Mouse (Mus musculus) embryonic facial prominence, embryonic 13.5 days (tissue): ENCODE measurements around the gene Atp6v1g2. TPM values are rescaled to one million over a fixed set of nuclear protein-coding genes. Genes with fewer than 3 reads are reported as not detected.

Experiments
- ATAC-seq: fragments of 200-750 bp; cut with Nextera tagmentation; 2 replicates; pipeline ENCODE4 v1.8.0; 2017; ENCODE audit warnings: low read depth; ENCODE audit not compliant: insufficient number of reproducible peaks, insufficient read depth, low FRiP score, low TSS enrichment
- H3K27ac ChIP-seq: fragments of 300-500 bp; sonication (generic); 2 replicates; pipeline ENCODE4 v1.5.1; 2015; ENCODE audit warnings: moderate library complexity, mild to moderate bottlenecking, inconsistent platforms
- H3K27me3 ChIP-seq: fragments of 300-500 bp; sonication (generic); 2 replicates; pipeline ENCODE4 v1.6.1; 2015; ENCODE audit warnings: mild to moderate bottlenecking, inconsistent platforms
- H3K36me3 ChIP-seq: fragments of 300-500 bp; sonication (generic); 2 replicates; pipeline ENCODE4 v1.6.1; 2015; ENCODE audit warnings: mild to moderate bottlenecking, inconsistent platforms
- H3K4me1 ChIP-seq: fragments of 300-500 bp; sonication (generic); 2 replicates; pipeline ENCODE4 v1.6.1; 2015; ENCODE audit warnings: inconsistent platforms
- H3K4me2 ChIP-seq: fragments of 300-500 bp; sonication (generic); 2 replicates; pipeline ENCODE4 v1.6.1; 2015; ENCODE audit warnings: moderate library complexity, mild to moderate bottlenecking, inconsistent platforms
- H3K4me3 ChIP-seq: fragments of 300-500 bp; sonication (generic); 2 replicates; pipeline ENCODE4 v1.5.1; 2015; ENCODE audit warnings: mild to moderate bottlenecking, inconsistent platforms
- H3K9ac ChIP-seq: fragments of 300-500 bp; sonication (generic); 2 replicates; pipeline ENCODE4 v1.6.1; 2015; ENCODE audit warnings: mild to moderate bottlenecking, inconsistent platforms
- H3K9me3 ChIP-seq: fragments of 300-500 bp; sonication (generic); 2 replicates; pipeline ENCODE4 v1.6.1; 2016; ENCODE audit warnings: inconsistent platforms
- WGBS: fragments of 180-500 bp; shearing (Covaris S2); methylation state at CpG from one replicate; pipeline ENCODE4 v1.1.7; 2015; ENCODE audit warnings: mixed read lengths; 5-methylcytosine and 5-hydroxymethylcytosine counted together
- polyA plus RNA-seq: library from polyadenylated mRNA; unstranded; fragments of >200 nt; fragmentation: Nextera tagmentation; extraction: Ambion mirVana; gene quantifications from 2 replicates; pipeline ENCODE4 v1.2.1, GENCODE M21; 2015

Gene Atp6v1g2
- polyA plus RNA-seq, 1 experiment from 2014 or later: 3.9 TPM

- Histone ChIP-seq H3K27me3 (no peaks in the 10 kb centered on the region), H3K27ac (peak within 1 kb of the TSS; percentile 99), H3K9ac (peak within 1 kb of the TSS; percentile 100), H3K4me3 (peak within 1 kb of the TSS; percentile 95), H3K9me3 (no peaks in the 10 kb centered on the region), H3K4me2 (peak within 1 kb of the TSS; percentile 94), H3K36me3 (peaks cover 40% of the 10 kb centered on the region), H3K4me1 (peaks cover 44% of the 10 kb centered on the region)
- ATAC-seq: peak; percentile 90
- WGBS: under 1% methylated on average over 69 of the region's 69 CpGs
Observed at GRCm38 (mm10) chr17:35241305-35242014, 8.0 kb downstream of the Atp6v1g2 start, which contains the start of gene Ddx39b. Ddx39b (plus strand) TSS chr17:35241746.

GRCm38 (mm10) chr17:35242015-35242941 lies 8.8 kb downstream of the Atp6v1g2 start:
- H3K4me2 ChIP-seq: peak overlapping the region; percentile 94
- H3K27me3 ChIP-seq: no peaks in the 10 kb centered on the region
- ATAC-seq: peak; percentile 1; the same call in 1 of the 2 replicates
- H3K9me3 ChIP-seq: no peaks in the 10 kb centered on the region
- peak overlapping the region; percentile 100 for H3K9ac ChIP-seq
- WGBS: under 1% methylated on average over 55 of the region's 55 CpGs
- H3K4me1 ChIP-seq: peaks cover 41% of the 10 kb centered on the region
- H3K27ac ChIP-seq: peak overlapping the region; percentile 99
- peaks cover 48% of the 10 kb centered on the region for H3K36me3 ChIP-seq
- peak overlapping the region; percentile 95 for H3K4me3 ChIP-seq

GRCm38 (mm10) chr17:35243086-35243485 lies 9.6 kb downstream of the Atp6v1g2 start:
- H3K4me1 ChIP-seq: peaks cover 41% of the 10 kb centered on the region
- whole genome bisulfite sequencing: 4% methylated on average over 16 of the region's 16 CpGs
- peaks cover 51% of the 10 kb centered on the region for H3K36me3 ChIP-seq

DNA sequence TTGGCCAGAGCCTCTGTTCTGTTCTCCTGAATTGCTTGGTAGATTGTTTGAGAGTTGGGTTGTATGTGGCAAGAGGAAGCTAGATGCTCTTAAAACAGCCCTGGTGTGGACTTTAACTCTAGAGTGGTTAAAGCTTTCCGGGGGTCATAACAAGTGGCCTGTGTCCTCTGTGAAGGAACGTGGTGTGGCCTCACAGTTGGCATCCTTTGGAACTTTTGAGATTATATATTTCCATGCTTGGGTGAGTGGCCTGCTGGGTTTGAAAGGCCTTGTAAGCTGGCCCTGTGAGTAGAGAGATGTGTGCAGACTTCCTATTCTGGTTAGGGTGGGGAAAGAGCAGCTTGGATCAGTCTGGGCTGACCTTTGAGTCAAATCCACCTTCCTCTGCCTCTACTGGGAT lies 11.5 kb downstream of the Atp6v1g2 start:
- WGBS: 80% methylated on average over 2 of the region's 2 CpGs
- H3K27me3 ChIP-seq: no peaks in the 10 kb centered on the region
- H3K9me3 ChIP-seq: no peaks in the 10 kb centered on the region
- H3K4me1 ChIP-seq: peaks cover 41% of the 10 kb centered on the region
- ATAC-seq: no peak
- peak overlapping the region; percentile 94 for H3K4me2 ChIP-seq
- H3K36me3 ChIP-seq: peaks cover 70% of the 10 kb centered on the region
- no peak overlapping the region; the same call in 1 of the 2 replicates for H3K27ac ChIP-seq
- H3K9ac ChIP-seq: peak overlapping the region; percentile 100
- H3K4me3 ChIP-seq: peak overlapping the region; percentile 95

More at GRCm38 (mm10) chr17:35243086-35243485, 9.6 kb downstream of the Atp6v1g2 start:
- no peak for ATAC-seq
- Histone ChIP-seq H3K27ac (peak overlapping the region; percentile 99; the same call in 1 of the 2 replicates), H3K4me3 (peak overlapping the region; percentile 95), H3K9ac (peak overlapping the region; percentile 100), H3K27me3 (no peaks in the 10 kb centered on the region), H3K9me3 (no peaks in the 10 kb centered on the region), H3K4me2 (peak overlapping the region; percentile 94)

- no peak overlapping the region for H3K27ac ChIP-seq
- peaks cover 80% of the 10 kb centered on the region for H3K36me3 ChIP-seq
- peaks cover 37% of the 10 kb centered on the region for H3K4me1 ChIP-seq
- ATAC-seq: no peak
- 77% methylated on average over 15 of the region's 15 CpGs for WGBS
- H3K27me3 ChIP-seq: no peaks in the 10 kb centered on the region
- peak overlapping the region; percentile 4; the same call in 1 of the 2 replicates for H3K4me3 ChIP-seq
- H3K9me3 ChIP-seq: no peaks in the 10 kb centered on the region
- H3K4me2 ChIP-seq: peak overlapping the region; percentile 94; the same call in 1 of the 2 replicates
- peak overlapping the region; percentile 37; the same call in 1 of the 2 replicates for H3K9ac ChIP-seq
Observed at GRCm38 (mm10) chr17:35245731-35246623, 12.5 kb downstream of the Atp6v1g2 start.

GRCm38 (mm10) chr17:35247144-35247543 lies 13.7 kb downstream of the Atp6v1g2 start:
- Histone ChIP-seq H3K9me3 (no peaks in the 10 kb centered on the region), H3K27ac (no peak overlapping the region), H3K27me3 (no peaks in the 10 kb centered on the region), H3K4me2 (no peak overlapping the region), H3K4me1 (peaks cover 37% of the 10 kb centered on the region), H3K4me3 (no peak overlapping the region), H3K9ac (no peak overlapping the region), H3K36me3 (peaks cover 91% of the 10 kb centered on the region)
- WGBS: 88% methylated on average over 7 of the region's 7 CpGs
- ATAC-seq: no peak

- no peak overlapping the region for H3K9ac ChIP-seq
- 90% methylated on average over 14 of the region's 14 CpGs for WGBS
- H3K9me3 ChIP-seq: no peaks in the 10 kb centered on the region
- peaks cover 99% of the 10 kb centered on the region for H3K36me3 ChIP-seq
- H3K4me1 ChIP-seq: peaks cover 28% of the 10 kb centered on the region
- H3K27ac ChIP-seq: no peak overlapping the region
- no peak overlapping the region for H3K4me3 ChIP-seq
- ATAC-seq: no peak
- H3K27me3 ChIP-seq: no peaks in the 10 kb centered on the region
- H3K4me2 ChIP-seq: no peak overlapping the region
Observed at GRCm38 (mm10) chr17:35248986-35249385, 15.5 kb downstream of the Atp6v1g2 start.

GRCm38 (mm10) chr17:35249451-35250197 lies 16.2 kb downstream of the Atp6v1g2 start:
- Histone ChIP-seq H3K4me3 (no peak overlapping the region), H3K27ac (no peak overlapping the region), H3K36me3 (peaks cover 96% of the 10 kb centered on the region), H3K27me3 (no peaks in the 10 kb centered on the region), H3K4me1 (peaks cover 21% of the 10 kb centered on the region), H3K4me2 (no peak overlapping the region), H3K9ac (no peak overlapping the region), H3K9me3 (no peaks in the 10 kb centered on the region)
- 88% methylated on average over 19 of the region's 19 CpGs for WGBS
- no peak for ATAC-seq

GRCm38 (mm10) chr17:35250348-35251120 lies 17.1 kb downstream of the Atp6v1g2 start:
- 87% methylated on average over 3 of the region's 3 CpGs for WGBS
- H3K9me3 ChIP-seq: no peaks in the 10 kb centered on the region
- H3K4me1 ChIP-seq: peaks cover 12% of the 10 kb centered on the region
- ATAC-seq: no peak
- peaks cover 87% of the 10 kb centered on the region for H3K36me3 ChIP-seq
- no peak overlapping the region for H3K4me2 ChIP-seq
- H3K27me3 ChIP-seq: no peaks in the 10 kb centered on the region
- no peak overlapping the region for H3K27ac ChIP-seq
- no peak overlapping the region for H3K9ac ChIP-seq
- H3K4me3 ChIP-seq: no peak overlapping the region
